7 mouse cellular contexts compared by ENCODE assay signal in genomic region chr14:47189635-47189955, GRCm38 (mm10). TPM values are rescaled to one million over a fixed set of nuclear protein-coding genes. Genes with fewer than 3 reads are reported as not detected.
DNase-seq lines count a peak whose midpoint lies in the region; ATAC-seq lines count a peak whose summit lies in the region.

No protein-coding gene starts in this region.

- peak overlapping the region; percentile 51 for H3K4me3 ChIP-seq in neural tube, embryonic 11.5 days (ENCODE audit: low read depth, low read length)
- peak overlapping the region; percentile 73 for H3K4me3 ChIP-seq in forebrain, embryonic 12.5 days (replicated peaks)
- H3K4me3 ChIP-seq in liver, embryonic 12.5 days: peak overlapping the region; percentile 69
- H3K4me3 ChIP-seq in stomach, embryonic 16.5 days (replicated peaks; ENCODE audit: low read length): peak overlapping the region; percentile 74

- H3K9me3 ChIP-seq in neural tube, embryonic 11.5 days (ENCODE audit: control insufficient read depth, low read length): no peaks in the 10 kb centered on the region; the same call in 1 of the 2 replicates
- no peaks in the 10 kb centered on the region for H3K9me3 ChIP-seq in forebrain, embryonic 12.5 days
- H3K9me3 ChIP-seq in liver, embryonic 12.5 days (replicated peaks): no peaks in the 10 kb centered on the region
- no peaks in the 10 kb centered on the region for H3K9me3 ChIP-seq in stomach, embryonic 16.5 days (replicated peaks; ENCODE audit: control insufficient read depth, low read length)

- peaks cover 6% of the 10 kb centered on the region for H3K4me1 ChIP-seq in neural tube, embryonic 11.5 days (ENCODE audit: control insufficient read depth, insufficient read depth, low read length)
- H3K4me1 ChIP-seq in forebrain, embryonic 12.5 days: peaks cover 8% of the 10 kb centered on the region
- peaks cover 36% of the 10 kb centered on the region for H3K4me1 ChIP-seq in liver, embryonic 12.5 days
- peaks cover 10% of the 10 kb centered on the region; the same call in 1 of the 2 replicates for H3K4me1 ChIP-seq in stomach, embryonic 16.5 days (ENCODE audit: control insufficient read depth, insufficient read depth, low read length)

- no peaks in the 10 kb centered on the region for H3K36me3 ChIP-seq in neural tube, embryonic 11.5 days (ENCODE audit: control insufficient read depth, insufficient read depth, low read length)
- no peaks in the 10 kb centered on the region for H3K36me3 ChIP-seq in forebrain, embryonic 12.5 days (replicated peaks)
- H3K36me3 ChIP-seq in liver, embryonic 12.5 days: no peaks in the 10 kb centered on the region
- H3K36me3 ChIP-seq in stomach, embryonic 16.5 days (ENCODE audit: control insufficient read depth, insufficient read depth, low read length): no peaks in the 10 kb centered on the region

- H3K9ac ChIP-seq in neural tube, embryonic 11.5 days (ENCODE audit: low read length): no peak overlapping the region
- 0 out of 2 replicates have a peak overlapping the region, but pooled peaks have one; percentile 66 for H3K9ac ChIP-seq in forebrain, embryonic 12.5 days
- H3K9ac ChIP-seq in liver, embryonic 12.5 days: peak overlapping the region; percentile 77; the same call in 1 of the 2 replicates
- peak overlapping the region; percentile 77 for H3K9ac ChIP-seq in stomach, embryonic 16.5 days (ENCODE audit: low read length)

- WGBS in neural tube, embryonic 11.5 days: 19% methylated on average over 8 of the region's 8 CpGs
- 12% methylated on average over 8 of the region's 8 CpGs for WGBS in forebrain, embryonic 12.5 days
- 8% methylated on average over 8 of the region's 8 CpGs for WGBS in liver, embryonic 12.5 days (ENCODE audit: insufficient replicate concordance)
- 11% methylated on average over 8 of the region's 8 CpGs for WGBS in stomach, embryonic 16.5 days

- peaks cover 13% of the 10 kb centered on the region for H3K27me3 ChIP-seq in neural tube, embryonic 11.5 days (ENCODE audit: control insufficient read depth, insufficient read depth, low read length)
- peaks cover 16% of the 10 kb centered on the region for H3K27me3 ChIP-seq in forebrain, embryonic 12.5 days
- H3K27me3 ChIP-seq in liver, embryonic 12.5 days (replicated peaks): peaks cover 19% of the 10 kb centered on the region
- peaks cover 7% of the 10 kb centered on the region for H3K27me3 ChIP-seq in stomach, embryonic 16.5 days (ENCODE audit: control insufficient read depth, insufficient read depth, low read length)

- peak overlapping the region; percentile 90 for H3K4me2 ChIP-seq in neural tube, embryonic 11.5 days (ENCODE audit: low read depth)
- H3K4me2 ChIP-seq in forebrain, embryonic 12.5 days: peak overlapping the region; percentile 99
- peak overlapping the region; percentile 95 for H3K4me2 ChIP-seq in liver, embryonic 12.5 days
- peak overlapping the region; percentile 99 for H3K4me2 ChIP-seq in stomach, embryonic 16.5 days (ENCODE audit: low read depth, low read length)

- DNase-seq in neural tube, embryonic 11.5 days (ENCODE audit: low spot score): no peak
- DNase-seq in neural tube, embryonic 10.5 days (ENCODE audit: extremely low spot score, low spot score): no peak
- no peak for DNase-seq in left cerebral cortex, adult 18-20 months (ENCODE audit: low spot score in 2 of 2)
- no peak for DNase-seq in right cerebral cortex, postnatal 25 days

- peak; percentile 27; the same call in 1 of the 2 replicates for ATAC-seq in neural tube, embryonic 11.5 days (ENCODE audit: insufficient read depth, low FRiP score, low TSS enrichment)
- peak; percentile 45; the same call in 1 of the 2 replicates for ATAC-seq in forebrain, embryonic 12.5 days (ENCODE audit: low FRiP score)
- ATAC-seq in liver, embryonic 12.5 days: peak; percentile 60
- no peak; the same call in 1 of the 2 replicates for ATAC-seq in stomach, embryonic 16.5 days (ENCODE audit: insufficient read depth, low FRiP score)

- H3K27ac ChIP-seq in neural tube, embryonic 11.5 days (ENCODE audit: low read depth, low read length): no peak overlapping the region
- H3K27ac ChIP-seq in forebrain, embryonic 12.5 days: no peak overlapping the region
- H3K27ac ChIP-seq in liver, embryonic 12.5 days: no peak overlapping the region
- H3K27ac ChIP-seq in stomach, embryonic 16.5 days (ENCODE audit: low read length): no peak overlapping the region

RNA-seq across cellular contexts. Expression of gene Gch1, which starts 0.4 kb away (rescaled TPM):
- 2.3 and 2.4 TPM in 2 replicates for polyA plus RNA-seq in neural tube, embryonic 11.5 days (2014; fragmentation: Nextera tagmentation; extraction: Ambion mirVana)
- polyA plus RNA-seq in forebrain, embryonic 12.5 days (2016; fragmentation: Nextera tagmentation; extraction: Ambion mirVana): 1.4 and 1.6 TPM in 2 replicates
- 3.4 and 3.7 TPM in 2 replicates for polyA plus RNA-seq in liver, embryonic 12.5 days (2016; fragmentation: Nextera tagmentation; extraction: Ambion mirVana)
- polyA plus RNA-seq in stomach, embryonic 16.5 days (2015; fragmentation: Nextera tagmentation; extraction: Ambion mirVana): 5.8 and 5.9 TPM in 2 replicates
- total RNA-seq in left cerebral cortex, adult 18-20 months (2021): under 1 TPM; 0.80 to 0.91 TPM
